Mouse (Mus musculus) brain, embryonic 18.5 days (tissue): ENCODE data around the gene Lmx1b.

Experiments
- DNase-seq: peaks from one replicate; pipeline ENCODE4 v3.0.0-alpha.2; 2012; ENCODE audit warnings: low read depth, low spot score

The Lmx1b gene

DNA sequence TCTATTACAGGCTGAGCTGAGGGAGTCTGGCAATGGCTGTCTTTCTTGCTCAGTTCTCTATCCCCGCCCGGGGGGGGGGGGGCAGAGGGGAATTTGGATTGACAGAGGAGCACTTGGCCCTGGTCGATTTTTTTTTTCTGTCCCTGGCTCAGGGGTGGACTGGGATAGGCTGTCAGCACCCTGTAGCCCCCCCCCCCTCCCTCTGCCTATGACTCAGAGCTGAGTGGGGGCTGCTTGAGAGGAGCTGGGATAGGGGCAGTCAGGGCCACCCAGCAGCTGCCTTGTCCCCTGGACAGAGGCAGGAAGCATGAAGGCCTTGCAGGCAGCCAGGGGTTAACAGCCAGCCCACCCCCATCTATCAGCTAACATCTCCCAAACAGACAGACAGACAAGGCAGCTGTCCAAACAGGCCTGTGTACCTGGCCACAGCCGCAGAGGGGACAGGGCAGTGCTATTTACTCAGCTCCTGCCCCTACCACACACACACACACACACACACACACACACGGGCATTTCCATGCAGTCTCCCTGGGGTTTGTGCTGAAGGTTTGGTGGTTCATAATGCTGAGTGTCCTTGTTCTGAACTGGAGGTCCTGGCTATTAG is 57.8 kb downstream of the Lmx1b start:
- no peak for DNase-seq

DNA sequence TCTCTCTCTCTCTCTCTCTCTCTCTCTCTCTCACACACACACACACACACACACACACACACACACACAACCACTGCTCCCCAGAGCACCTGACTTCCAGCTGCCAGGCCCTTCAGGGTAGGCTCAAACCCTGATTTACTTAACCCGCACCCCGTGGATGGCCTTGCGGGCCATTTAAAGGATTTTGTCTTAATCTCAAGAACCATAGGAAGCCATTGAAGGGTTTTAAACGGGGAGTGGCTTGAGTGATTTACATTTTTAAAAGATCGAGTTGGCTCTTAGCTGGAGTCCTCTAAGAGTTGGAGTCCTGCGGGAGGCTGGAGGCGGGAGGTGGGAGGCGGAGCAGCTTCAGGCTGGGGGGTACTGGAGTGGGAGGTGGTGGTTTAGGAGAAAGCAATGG is 58.4 kb downstream of the Lmx1b start:
- no peak for DNase-seq

DNA sequence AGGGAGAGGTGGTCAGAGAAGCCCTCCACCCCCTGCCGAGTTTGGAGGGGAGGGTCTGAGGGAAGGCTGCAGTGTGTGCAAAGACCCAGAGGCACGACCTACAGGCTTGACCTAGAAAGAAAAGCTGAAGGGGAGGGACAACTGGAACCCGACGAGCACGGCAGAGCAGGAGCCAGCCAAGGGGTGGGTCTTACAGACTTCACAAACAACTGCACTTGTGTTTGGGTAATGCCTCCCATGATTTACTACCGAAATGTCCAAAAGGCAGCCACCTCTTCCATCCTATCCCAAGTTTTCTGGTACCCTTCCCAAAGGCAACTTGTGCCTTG is 58.9 kb downstream of the Lmx1b start:
- no peak for DNase-seq

DNA sequence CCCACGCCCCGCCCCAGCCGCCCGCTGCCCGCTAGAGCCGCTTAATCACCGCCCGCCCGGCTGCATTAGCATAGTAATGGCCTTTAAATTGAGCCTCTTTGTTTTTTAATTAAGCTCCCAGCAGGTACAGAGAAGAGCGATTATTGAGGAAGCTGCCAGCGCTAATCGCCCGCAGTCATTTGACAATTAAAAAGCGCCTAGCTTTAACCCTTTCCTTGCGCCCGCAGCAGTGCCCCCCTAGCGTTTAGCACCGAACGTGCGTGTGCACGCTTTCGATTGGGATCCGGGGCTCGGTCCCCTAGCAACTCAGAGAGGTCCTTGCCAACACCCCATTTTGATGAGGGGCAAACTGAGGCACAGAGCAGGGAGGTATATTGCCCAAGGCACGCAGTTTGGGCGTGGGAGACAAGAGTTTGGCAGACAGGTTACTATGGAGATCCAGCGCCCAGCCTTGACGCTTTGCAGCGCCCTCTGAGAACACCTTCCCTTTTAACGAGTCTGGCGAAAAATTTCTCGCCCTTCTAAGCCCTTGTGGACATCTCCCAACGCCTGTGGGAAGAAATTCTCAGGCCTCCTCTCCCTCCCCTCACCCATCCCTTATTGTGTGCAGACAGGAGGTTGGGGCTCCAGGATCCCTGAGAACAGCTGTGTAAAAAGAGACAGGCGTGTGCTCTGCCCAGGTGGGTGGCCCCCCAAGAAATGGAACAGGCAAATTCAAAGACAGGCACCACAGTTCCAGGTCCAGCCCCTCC is 59.4 kb downstream of the Lmx1b start:
- DNase-seq = no peak

DNA sequence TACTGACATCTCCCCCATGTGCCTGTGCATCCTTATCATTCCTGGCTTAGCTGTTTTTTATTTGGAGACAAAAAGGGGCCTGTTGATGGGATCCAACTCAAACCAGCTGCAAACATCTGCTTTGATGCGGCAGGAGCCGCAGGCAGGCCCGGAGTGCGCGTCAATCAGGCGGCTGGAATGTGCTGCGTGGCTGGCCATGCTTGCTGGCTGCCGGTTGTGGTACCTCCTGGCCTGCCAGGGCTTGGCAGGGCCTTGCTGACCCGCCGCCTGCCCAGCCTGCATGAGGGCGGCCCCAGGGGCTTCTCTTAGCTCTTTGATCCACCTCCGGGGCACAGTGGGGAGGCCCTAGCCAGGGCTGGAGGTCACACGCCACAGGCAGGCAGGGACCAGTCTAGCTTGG is 64.9 kb downstream of the Lmx1b start:
- no peak for DNase-seq

- DNase-seq = no peak
Measured at GRCm38 (mm10) chr2:33573075-33573474, 67.2 kb downstream of the Lmx1b start.

DNA sequence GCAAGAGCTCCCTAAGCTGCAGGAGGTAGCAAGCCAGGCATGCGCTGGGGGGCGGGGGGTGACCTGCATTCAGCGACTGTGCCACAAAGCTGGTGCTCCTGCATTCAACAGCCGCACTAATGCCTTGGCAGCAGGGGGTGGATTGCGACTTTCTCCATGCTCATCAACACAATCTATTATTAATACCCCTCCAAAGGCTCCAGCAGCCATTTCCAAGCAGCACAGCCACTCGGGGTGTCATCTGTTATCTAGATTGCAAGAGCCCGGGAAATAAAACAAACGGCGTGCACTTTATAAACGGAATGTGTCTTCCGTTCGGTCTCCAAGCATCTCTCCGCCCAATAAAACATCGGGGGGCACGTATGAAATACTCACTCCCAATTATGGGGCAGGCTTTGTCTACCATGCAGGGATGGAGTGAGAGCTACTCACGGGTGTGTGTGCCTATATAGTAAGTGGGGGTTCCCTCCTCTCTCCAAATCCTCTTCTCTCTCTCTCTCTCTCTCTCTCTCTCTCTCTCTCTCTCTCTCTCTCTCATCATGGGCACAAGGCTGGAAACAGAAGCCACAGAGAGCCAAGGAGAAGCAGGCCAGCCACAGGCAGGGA is 69.0 kb downstream of the Lmx1b start:
- DNase-seq = no peak

DNA sequence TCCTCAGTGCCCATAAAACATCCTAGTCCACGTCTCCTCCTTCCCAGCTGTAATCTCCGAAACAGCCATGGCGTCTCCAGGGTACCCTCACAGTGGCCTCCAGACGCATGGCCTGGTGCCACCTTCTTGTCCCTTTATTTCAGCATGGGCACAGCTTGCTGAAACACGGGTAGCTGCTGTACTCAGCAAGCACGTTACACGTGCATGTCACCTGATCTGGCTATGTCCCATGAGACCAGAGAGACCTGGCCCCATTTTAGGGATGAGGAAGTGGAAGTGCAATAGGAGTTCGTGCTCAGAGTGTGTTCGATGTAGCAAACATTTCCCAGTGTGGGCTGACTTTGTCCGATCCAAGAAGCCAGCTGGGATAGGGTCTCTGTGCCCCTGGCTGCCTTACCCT is 70.6 kb downstream of the Lmx1b start:
- DNase-seq = no peak

- DNase-seq = no peak
Measured at GRCm38 (mm10) chr2:33569240-33569639, 71.1 kb downstream of the Lmx1b start.

DNA sequence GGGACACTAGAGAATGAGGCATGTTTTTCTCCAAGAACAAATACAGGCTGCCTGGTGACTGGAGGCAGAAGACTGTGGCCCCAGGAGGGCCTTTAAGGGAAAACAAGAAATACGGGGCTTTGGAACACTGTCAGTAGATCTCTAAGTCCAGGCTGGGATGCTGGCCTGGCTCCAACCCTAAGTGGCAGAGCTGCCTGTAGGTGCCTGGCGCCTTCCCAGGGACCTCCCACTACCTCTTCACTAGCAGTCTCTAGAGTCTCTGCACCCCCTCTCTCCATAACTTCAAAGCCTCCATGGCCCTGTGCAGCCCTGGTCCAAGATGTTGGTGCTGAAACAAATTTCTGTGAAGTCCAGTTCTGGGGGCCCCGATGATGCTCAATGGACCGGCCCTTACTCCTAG is 74.4 kb downstream of the Lmx1b start:
- DNase-seq = no peak

- DNase-seq = no peak
Measured at GRCm38 (mm10) chr2:33564748-33565147, 75.6 kb downstream of the Lmx1b start.

GRCm38 (mm10) chr2:33559752-33560151 is 80.6 kb downstream of the Lmx1b start:
- no peak for DNase-seq

GRCm38 (mm10) chr2:33559334-33559733 is 81.0 kb downstream of the Lmx1b start:
- no peak for DNase-seq

- DNase-seq = no peak
Measured at GRCm38 (mm10) chr2:33558233-33558632, 82.1 kb downstream of the Lmx1b start.

DNA sequence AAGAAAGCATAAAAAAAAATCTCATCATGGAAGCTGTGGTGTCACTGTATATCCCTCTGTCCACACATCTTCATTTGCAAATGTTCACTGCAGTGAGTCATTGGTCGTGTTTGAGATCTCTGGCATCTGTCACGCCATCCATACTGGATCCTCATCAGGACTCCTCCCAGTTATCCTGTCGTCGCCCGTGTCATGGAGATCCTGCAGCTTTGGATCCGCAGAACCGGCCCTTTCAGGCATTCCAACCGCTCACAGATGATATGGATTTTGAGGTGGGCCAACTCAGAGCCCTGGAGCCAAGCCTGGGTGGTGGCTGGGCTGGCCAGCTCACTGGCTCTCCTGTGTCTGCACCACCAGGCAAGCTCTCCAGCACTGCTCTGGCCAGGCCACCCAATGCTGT is 84.7 kb downstream of the Lmx1b start:
- DNase-seq = no peak

DNA sequence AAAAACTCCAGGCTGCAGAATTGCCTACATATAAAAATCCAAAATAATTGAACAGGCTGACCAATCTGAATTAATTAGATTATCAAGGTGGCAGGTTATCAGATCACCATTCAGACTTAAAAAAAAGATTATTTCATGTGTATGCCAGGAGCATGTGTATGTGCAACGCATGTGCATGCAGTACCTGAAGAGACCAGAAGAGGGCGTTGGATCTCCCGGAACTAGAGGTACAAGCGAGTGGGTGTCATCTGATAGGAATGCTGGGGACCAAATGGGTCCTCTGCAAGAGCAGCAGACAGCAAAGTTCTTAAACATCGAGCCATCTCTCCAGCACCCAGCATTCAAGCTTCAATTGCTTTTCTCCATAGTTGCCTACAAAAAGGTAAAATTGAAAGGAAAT is 87.6 kb downstream of the Lmx1b start:
- DNase-seq = no peak

DNA sequence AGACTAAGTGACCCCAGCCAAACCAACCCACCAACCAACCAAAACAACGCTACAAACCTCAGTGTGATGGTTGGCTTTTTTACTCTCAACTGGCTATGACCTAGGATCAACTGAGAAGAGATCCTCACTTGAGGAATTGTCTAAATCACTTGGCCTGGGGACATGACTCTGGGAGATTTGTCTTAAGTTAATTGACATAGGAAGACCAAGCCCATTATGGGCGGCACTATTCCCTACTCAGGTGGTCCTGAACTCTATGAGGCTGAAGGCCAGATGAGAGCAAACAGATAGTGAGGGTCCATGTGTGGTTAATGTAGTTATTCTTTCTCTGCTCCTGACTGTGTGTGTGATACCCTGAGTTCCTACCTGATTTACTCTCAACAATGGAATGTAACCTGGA is 92.7 kb downstream of the Lmx1b start:
- DNase-seq = no peak

DNA sequence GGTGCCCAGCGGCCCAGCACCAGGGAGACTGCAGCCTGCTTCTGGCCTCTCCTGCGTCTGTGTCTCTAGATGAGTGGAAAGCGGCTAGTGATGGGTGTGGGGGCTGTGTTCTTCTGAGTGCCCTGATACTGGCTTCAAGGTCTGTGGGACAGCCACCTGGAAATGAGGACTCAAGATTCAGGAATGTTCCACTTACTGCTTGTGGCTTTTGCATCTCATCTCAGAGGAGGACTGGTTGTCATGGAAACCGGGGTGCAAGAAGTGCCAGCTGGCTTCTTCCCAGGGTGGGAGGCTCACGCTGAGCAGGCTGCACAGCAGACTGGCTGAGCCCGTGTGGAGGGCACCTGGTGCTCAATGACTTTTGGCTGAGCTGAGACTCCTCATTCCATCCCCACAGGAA is 93.4 kb downstream of the Lmx1b start:
- peak; percentile 90 for DNase-seq

DNA sequence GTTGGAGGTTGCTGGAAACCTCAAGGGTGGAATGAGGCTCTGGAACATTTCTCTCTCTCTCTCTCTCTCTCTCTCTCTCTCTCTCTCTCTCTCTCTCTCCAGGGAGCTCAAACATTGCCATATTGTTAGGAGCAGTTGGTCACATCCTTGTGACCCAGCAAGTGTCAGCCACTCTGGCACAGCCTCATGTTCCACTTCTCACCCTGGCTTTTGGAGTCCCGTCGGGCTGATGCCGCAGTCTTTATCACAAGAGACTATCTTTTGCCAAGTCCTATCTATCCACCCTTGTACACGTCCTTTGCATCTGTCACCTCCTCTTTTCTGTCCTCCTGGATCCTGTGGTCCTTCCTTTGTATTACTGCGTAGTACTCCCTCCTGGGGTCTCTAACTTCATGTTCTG is 94.3 kb downstream of the Lmx1b start:
- no peak for DNase-seq

DNA sequence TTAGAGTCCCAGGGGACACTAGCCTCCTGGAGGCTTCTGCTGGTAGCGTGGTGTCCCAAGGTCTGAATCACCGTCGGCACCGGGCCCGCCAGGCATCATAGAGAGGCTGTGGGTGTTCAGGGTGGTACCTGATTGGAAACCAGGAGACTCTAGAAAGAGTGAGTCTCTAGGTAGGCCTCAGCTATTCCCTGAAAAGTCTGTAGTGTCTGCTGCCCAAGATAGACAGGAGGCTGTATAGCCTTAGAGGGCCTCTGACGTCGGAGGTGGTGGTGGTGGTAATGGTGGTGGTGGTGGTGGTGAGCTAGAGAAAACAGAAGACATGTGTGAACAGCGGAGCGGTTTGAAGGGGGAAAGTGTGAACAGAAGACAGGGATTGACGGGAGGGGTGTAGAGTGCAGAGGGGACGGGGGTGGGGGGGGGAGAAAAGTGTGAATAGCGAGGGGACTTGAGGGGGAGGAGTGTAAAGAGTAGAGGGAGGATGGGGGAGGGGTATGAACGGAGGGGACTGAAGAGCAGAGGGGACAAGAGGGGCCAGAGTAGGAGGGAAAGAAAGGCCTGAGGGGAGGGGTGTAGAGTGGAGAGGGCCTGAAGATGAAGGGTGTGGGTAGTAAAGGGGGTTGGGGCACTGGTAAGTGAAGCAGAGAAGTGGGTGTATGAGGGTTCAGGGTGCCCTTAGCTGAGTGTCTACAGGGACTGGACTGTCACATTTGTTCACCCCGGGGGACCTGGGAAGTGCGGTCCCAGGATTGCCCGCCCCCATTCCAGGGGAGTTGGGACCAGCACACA is 95.3 kb downstream of the Lmx1b start:
- no peak for DNase-seq

DNA sequence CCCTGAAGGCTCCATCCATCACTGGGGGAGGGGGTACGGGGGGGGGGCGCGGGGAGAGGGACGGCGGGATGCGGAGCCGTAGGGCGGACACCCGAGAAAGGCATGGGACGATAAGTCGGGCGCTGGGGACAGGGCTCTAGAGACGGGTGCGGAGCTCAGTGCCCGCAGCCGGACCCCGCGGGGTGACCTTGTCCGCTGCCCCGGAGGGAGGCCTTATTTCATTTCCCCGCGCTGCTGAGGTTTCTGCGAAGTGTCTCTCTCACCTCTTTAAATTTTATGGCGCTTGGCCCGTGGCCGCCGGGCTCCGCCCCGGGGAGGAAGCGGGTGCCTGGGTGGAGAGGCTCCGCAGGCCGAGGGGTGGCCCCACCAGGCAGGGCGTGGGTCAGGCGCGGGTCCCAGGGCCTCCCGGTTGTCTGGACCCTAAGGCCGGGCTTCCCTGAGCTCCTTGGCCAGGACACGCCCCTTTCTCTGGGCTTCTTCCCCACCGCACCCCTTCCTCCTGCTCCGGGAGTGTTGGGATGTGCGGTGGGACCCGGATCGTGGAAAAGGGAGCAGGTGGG is 96.0 kb downstream of the Lmx1b start:
- DNase-seq = no peak
